Mouse (Mus musculus) ES-E14 (cell line): ENCODE results near the gene Unc5b.

Experiments
- HCFC1 ChIP-seq: IDR thresholded peaks from 2 replicates; pipeline ENCODE4 v1.6.1; 2012; ENCODE audit warnings: low read length, inconsistent platforms, borderline replicate concordance; ENCODE audit not compliant: insufficient read depth
- MAFK ChIP-seq: IDR thresholded peaks from 2 replicates; pipeline ENCODE4 v1.6.1; 2014; ENCODE audit warnings: mild to moderate bottlenecking, low read depth, low read length, inconsistent platforms; ENCODE audit not compliant: insufficient read depth
- ZC3H11A ChIP-seq: IDR thresholded peaks from 2 replicates; pipeline ENCODE4 v1.6.1; 2012; ENCODE audit warnings: low read depth, mild to moderate bottlenecking, inconsistent platforms, low read length, borderline replicate concordance

DNA sequence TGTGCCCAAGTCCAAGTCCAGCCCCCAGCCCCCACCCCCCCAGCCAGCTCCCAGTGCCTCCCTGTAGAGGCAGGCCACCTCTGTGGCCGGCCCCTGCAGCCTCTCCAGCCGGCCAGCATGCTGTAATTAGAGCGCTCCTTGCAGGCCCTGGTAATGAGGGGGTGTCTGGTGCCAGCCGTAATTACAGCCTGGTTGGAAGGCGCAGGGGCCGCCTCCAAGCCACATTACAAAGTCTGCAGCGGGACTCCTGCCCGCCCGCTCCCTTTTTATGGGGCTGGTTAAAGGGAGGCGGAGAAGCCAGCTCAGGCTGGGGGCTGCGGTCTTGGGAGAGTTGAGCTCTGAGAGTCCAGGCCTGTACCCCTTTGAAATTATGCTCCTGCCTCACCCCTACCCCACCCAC is 37.0 kb downstream of the Unc5b start:
- no peak for TF ChIP-seq ZC3H11A
- TF ChIP-seq MAFK, result no peak
- no peak for TF ChIP-seq HCFC1
